Mouse (Mus musculus): Measurements from ENCODE around the gene Dctn2. TPM values are rescaled to one million over a fixed set of nuclear protein-coding genes. Genes with fewer than 3 reads are reported as not detected.

The Dctn2 gene
- polyA plus RNA-seq, 1 experiment = 304 TPM

DNA sequence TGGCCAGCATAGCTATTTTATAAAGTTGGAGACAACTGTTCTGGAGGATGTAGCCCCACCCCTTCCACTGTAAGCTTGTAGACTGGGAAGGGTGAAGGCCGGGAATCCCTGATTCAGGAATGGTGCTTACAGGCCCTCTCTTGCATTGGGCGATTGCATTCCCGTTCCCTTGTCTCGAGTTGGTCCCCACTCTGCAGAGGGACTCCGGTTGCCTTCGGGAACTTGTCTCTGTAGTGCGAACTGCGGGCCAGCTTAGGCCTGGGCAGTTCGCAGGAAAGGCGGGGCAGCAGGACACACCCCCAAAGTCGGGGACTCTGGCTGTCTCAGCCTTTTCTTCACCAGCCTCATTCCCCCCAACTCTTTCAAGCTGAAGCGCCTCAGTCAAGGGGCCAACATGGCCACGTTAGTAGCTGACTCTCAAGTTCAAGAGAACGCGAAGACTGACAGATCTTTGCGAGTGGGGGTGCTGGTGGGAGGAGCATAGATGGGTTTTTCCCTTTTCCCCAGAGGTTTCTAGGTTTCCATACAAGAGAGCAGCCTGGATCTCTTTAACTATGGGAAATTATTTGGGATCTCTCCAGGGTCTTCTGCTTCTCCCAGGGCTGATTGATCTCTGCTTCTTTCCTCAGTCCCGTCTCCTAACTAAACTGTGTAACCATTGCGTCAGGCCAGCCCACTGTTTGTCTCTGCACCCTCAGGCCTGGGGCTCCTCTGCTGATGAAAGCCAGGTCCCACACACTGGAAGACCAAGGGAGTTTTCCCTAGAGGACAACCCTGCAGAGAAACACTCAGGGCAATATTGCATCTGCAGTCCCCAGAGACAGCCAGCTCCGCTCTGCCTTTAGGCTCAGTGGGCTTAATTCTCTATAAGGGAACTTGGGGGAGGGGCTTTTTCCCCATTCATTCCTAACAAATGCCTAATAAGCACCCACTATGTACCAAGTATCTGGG is 25.0 kb downstream of the Dctn2 start:
- TF ChIP-seq CTCF (IDR thresholded peaks at IDR 0.05; ENCODE audit: extremely low read depth, insufficient read depth, low read length) (no peak), POLR2A (IDR thresholded peaks at IDR 0.05; ENCODE audit: extremely low read depth, insufficient read depth, low read length) (no peak)
- Histone ChIP-seq H3K4me3 (ENCODE audit: insufficient read depth, low read length) (peak overlapping the region; percentile 65), H3K4me1 (ENCODE audit: control insufficient read depth, insufficient read depth, low read length) (peaks cover 10% of the 10 kb centered on the region), H3K27ac (ENCODE audit: insufficient read depth, low read length) (peak overlapping the region; percentile 10)

DNA sequence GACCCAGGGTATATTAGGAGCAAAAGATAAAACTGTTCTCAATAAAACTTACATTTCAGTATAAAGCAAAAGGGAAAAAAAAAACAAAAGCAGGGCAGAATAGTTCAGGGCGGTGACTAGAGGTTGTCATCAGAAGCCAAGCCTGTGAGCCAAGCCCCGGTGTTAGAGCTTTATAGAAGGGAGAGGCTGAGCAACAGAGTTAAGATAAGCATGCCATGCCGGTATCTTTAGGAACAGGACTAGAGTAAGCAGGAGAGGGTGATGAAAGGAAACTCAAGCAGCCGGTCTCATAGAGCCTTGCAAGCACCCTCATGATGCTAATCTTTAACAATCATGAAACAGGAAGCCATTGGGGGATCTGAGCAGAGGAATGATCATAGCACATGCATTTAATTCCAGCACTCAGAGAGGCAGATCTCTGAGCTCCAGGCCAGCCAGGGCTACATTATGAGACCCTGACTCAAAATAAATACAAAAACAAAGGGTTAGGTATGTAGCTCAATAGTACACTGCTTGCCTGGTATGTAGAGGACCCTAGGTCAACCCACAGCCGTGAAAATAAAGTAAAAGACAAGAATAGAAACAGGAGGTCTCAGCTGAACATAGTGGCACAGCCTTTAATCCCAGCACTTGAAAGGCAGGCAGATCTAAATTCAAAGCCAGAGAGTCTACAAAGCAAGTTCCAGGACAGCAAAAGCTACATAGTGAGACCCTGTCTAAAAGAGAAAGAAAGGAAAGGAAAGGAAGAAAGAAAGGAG is 25.9 kb downstream of the Dctn2 start:
- Histone ChIP-seq H3K27ac (ENCODE audit: insufficient read depth, low read length) (no peak overlapping the region), H3K4me3 (ENCODE audit: insufficient read depth, low read length) (peak overlapping the region; percentile 65)
- TF ChIP-seq POLR2A (IDR thresholded peaks at IDR 0.05; ENCODE audit: extremely low read depth, insufficient read depth, low read length) (no peak), CTCF (IDR thresholded peaks at IDR 0.05; ENCODE audit: extremely low read depth, insufficient read depth, low read length) (no peak)

DNA sequence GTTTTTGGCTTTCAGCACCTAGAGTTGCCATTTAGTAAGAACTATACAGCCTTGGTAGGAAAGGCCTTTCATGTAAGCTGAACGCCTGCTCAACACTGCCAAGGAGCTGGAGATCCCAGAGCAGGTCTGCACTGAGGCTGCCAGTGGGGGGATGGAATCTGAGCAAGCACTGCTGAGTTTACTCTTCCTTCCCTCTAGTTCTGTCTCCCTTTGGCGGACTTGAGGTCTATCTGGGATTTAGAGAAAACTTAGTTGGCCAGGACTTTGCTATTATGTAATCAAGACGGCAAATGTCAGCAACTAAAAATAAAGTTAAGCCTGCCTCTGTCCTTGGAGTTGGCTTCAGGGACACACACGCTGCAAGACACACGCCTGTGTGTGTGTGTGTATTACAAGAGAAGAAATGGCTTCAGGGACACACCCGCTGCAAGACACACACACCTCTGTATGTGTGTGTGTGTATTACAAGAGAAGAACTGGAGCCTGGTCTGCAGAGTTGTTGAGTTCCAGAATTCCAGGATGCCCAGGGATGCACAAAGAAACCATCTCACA is 26.9 kb downstream of the Dctn2 start:
- TF ChIP-seq CTCF (IDR thresholded peaks at IDR 0.05; ENCODE audit: extremely low read depth, insufficient read depth, low read length) (no peak), POLR2A (IDR thresholded peaks at IDR 0.05; ENCODE audit: extremely low read depth, insufficient read depth, low read length) (no peak)
- peaks cover 5% of the 10 kb centered on the region for H3K4me1 ChIP-seq (ENCODE audit: control insufficient read depth, insufficient read depth, low read length)
- H3K27ac ChIP-seq (ENCODE audit: insufficient read depth, low read length) = no peak overlapping the region
- H3K4me3 ChIP-seq (ENCODE audit: insufficient read depth, low read length) = no peak overlapping the region

More for the DNA sequence above, 25.9 kb downstream of the Dctn2 start:
- H3K4me1 ChIP-seq (ENCODE audit: control insufficient read depth, insufficient read depth, low read length) = peaks cover 8% of the 10 kb centered on the region

DNA sequence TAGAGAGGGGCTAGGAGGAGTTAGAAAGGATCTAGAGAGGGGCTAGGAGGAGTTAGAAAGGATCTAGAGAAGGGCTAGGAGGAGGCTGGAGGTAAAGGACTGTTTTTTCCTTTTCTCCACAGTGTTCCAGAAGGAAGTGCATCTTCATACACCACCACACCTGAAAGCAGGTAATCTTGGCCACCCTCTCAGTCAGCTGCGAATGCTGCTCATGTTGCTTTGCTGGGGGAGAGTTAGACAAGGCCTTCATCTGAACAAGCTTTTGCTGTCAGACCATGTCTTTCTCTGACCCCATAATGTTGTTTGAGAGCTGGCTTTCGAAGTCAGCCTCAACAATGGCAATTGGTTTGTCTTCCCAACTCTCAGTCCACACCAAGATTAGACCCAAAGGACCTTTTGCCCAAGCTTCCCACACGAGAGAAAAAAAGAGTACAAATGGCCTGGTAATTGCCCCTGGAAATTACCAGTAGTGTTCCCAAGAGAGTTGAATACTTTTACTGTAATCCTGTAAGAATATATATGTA is 27.5 kb downstream of the Dctn2 start:
- no peak overlapping the region for H3K27ac ChIP-seq (ENCODE audit: insufficient read depth, low read length)
- H3K4me1 ChIP-seq (ENCODE audit: control insufficient read depth, insufficient read depth, low read length) = peaks cover 5% of the 10 kb centered on the region
- no peak overlapping the region for H3K4me3 ChIP-seq (ENCODE audit: insufficient read depth, low read length)
- TF ChIP-seq POLR2A (IDR thresholded peaks at IDR 0.05; ENCODE audit: extremely low read depth, insufficient read depth, low read length) (no peak), CTCF (IDR thresholded peaks at IDR 0.05; ENCODE audit: extremely low read depth, insufficient read depth, low read length) (no peak)

DNA sequence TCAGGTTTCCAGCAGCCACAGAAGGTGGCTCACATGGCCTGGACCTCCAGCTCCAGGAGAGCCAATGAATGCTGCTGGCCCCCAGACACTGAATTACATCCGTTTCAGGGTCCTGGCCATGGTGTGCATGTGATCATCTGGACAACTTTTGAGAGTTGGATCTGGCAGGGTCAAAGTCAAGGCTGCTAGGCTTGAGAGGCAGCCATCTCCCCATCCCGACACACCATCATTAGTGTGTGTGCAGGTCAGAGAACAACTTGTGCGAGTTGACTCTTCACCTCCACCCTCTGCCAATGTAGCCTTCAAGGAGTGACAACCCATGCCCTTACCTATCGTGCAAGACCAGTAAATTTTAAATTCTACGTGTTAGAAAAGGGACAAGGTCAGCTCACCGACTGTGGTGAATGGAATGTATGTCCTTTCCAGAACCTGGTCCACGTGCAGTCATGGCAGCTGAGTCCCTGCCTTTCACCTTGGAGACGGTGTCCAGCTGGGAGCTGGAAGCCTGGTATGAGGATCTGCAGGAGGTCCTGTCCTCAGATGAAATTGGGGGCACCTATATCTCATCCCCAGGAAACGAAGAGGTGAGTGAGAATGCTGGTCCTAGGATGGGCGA is 28.8 kb downstream of the Dctn2 start:
- TF ChIP-seq POLR2A (IDR thresholded peaks at IDR 0.05; ENCODE audit: extremely low read depth, insufficient read depth, low read length) (no peak), CTCF (IDR thresholded peaks at IDR 0.05; ENCODE audit: extremely low read depth, insufficient read depth, low read length) (no peak)
- Histone ChIP-seq H3K4me3 (ENCODE audit: insufficient read depth, low read length) (no peak overlapping the region), H3K4me1 (ENCODE audit: control insufficient read depth, insufficient read depth, low read length) (peaks cover 3% of the 10 kb centered on the region; the same call in 1 of the 2 replicates), H3K27ac (ENCODE audit: insufficient read depth, low read length) (no peak overlapping the region)

DNA sequence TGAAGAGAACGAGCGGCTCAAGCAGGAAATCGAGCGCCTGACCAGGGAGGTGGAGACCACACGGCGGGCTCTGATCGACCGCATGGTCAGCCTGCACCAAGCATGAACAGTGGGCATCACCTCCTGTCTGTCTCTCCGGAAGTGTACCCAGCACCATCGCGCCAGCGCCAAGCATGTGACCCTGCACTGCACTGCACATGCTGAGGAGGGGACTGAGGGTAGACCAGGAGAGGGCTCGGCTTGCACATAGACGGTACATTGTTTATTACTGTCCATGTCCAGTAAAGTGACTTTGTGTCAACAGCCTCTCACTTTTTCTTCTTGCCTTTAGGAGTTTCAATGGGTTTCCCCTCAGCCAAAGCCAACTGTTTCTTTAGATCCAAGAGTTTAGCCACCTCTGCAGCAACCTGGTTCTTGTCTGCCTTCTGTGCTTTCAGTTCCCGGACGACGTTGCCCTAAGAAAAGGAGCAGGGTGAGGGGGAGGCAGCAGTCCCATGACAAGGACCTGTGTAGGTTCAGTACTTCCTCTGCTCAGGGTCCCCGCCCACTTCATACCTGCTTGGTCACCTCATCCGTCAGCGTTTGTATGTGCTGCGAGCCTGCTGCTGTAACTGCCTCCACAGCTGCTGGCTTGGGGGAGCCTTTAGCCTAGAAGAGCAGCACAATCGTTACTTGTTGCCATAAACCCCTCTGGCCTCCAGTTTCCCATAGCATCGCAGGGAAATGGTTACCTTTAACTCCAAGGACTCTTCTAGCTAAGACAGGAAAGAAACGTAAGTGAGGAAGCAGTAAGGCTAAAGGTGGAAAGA is 30.0 kb downstream of the Dctn2 start:
- no peak overlapping the region for H3K4me3 ChIP-seq (ENCODE audit: insufficient read depth, low read length)
- H3K4me1 ChIP-seq (ENCODE audit: control insufficient read depth, insufficient read depth, low read length) = peaks cover 3% of the 10 kb centered on the region; the same call in 1 of the 2 replicates
- no peak for TF ChIP-seq POLR2A (IDR thresholded peaks at IDR 0.05; ENCODE audit: extremely low read depth, insufficient read depth, low read length)
- no peak overlapping the region for H3K27ac ChIP-seq (ENCODE audit: insufficient read depth, low read length)

DNA sequence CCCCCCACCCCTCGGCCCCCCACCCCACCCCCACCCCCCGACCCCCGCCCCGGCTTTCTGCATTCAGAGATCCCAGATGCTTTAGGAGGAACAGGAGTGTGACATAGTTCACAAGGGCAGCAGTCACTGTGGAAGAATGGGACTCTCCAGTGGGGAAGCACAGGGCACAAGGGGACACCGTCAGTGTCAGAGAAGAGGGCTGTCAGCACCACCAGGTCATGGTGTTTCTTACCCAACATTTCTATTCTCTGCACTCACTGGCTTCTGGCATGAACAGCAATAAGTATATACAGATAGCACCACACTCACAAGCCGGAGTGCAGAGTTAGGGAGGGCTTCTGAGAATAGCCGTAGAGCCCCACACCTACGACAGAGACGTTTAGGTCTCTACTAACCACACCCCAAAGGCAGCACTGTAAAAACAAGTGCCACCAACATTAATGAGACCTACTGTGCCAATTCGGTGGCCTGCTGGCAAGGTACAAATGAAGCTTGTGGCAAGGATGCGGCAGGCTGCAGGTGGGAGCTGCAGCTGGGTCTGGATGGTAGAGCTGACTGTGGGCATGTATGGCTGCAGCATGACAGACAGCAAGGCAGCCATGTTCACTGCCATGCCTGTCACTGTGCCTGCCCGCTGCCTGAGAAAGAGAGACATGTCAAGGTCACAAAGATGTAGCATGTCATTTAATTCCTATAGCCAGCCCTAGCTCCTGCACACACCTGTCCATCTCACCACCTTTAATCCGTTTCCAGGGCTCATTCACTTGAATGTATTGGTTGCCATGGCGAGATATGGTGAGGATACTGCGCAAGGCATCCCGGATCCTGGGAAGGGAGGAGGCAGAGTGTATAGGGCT is 31.1 kb downstream of the Dctn2 start:
- Histone ChIP-seq H3K4me3 (ENCODE audit: insufficient read depth, low read length) (no peak overlapping the region), H3K27ac (ENCODE audit: insufficient read depth, low read length) (no peak overlapping the region), H3K4me1 (ENCODE audit: control insufficient read depth, insufficient read depth, low read length) (peaks cover 3% of the 10 kb centered on the region; the same call in 1 of the 2 replicates)
- TF ChIP-seq CTCF (IDR thresholded peaks at IDR 0.05; ENCODE audit: extremely low read depth, insufficient read depth, low read length) (no peak), POLR2A (IDR thresholded peaks at IDR 0.05; ENCODE audit: extremely low read depth, insufficient read depth, low read length) (no peak)

DNA sequence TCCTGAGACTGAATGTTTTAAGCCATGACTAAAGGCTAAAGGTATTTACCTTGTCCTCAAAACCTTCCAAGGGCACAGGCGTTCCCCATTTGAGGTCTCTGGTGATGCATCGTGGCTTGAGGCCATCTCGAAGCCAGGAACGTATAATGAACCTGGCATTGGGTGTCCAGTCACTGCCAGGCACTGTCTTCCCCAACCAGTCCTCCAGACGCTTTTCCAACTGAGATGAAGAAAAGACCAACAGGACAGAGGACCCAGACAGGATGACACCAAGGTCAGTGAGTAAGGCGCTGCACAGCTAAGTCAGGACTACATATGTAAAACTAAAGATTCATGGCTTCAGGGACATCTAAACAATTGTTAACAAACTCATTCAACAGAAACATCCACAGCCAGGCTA is 34.2 kb downstream of the Dctn2 start:
- H3K4me1 ChIP-seq (ENCODE audit: control insufficient read depth, insufficient read depth, low read length) = no peaks in the 10 kb centered on the region
- TF ChIP-seq CTCF (IDR thresholded peaks at IDR 0.05; ENCODE audit: extremely low read depth, insufficient read depth, low read length) (no peak), POLR2A (IDR thresholded peaks at IDR 0.05; ENCODE audit: extremely low read depth, insufficient read depth, low read length) (no peak)
- no peak overlapping the region for H3K27ac ChIP-seq (ENCODE audit: insufficient read depth, low read length)
- no peak overlapping the region for H3K4me3 ChIP-seq (ENCODE audit: insufficient read depth, low read length)

Data from cortical plate, adult 2 months (tissue).